Comparison of ENCODE assay signal across 25 mouse cellular contexts in genomic region chr7:130659129-130659528, GRCm38 (mm10).
"Had no signal": no experiment of that assay in that cellular context is flagged by ENCODE, and none has a peak within 500 bp of the region (broad histone marks: within the 10 kb centered on the region; RNA-seq: fewer than 3 reads in every experiment).

No protein-coding gene starts in this region.

- H3K4me2 ChIP-seq: heart, embryonic 13.5 days; heart, embryonic 15.5 days; hindbrain, embryonic 12.5 days; hindbrain, embryonic 14.5 days; kidney, embryonic 15.5 days; limb, embryonic 13.5 days; limb, embryonic 15.5 days; liver, embryonic 12.5 days had no signal

- H3K4me3 ChIP-seq: heart, embryonic 13.5 days; heart, embryonic 15.5 days; hindbrain, embryonic 10.5 days; hindbrain, embryonic 12.5 days; kidney, embryonic 15.5 days; limb, embryonic 13.5 days; limb, embryonic 15.5 days; liver, embryonic 12.5 days had no signal

- DNase-seq: gastrocnemius, postnatal 10 days; gastrocnemius, postnatal 25 days; heart, adult 18-20 months; heart, postnatal 4 days; kidney, adult 11 months; kidney, adult 2 months; kidney, adult 9 months; kidney, postnatal 14 days; kidney, postnatal 36 days; layer of hippocampus, adult 9-11 months; layer of hippocampus, postnatal 36 days; left cerebral cortex, postnatal 4 days had no signal

- H3K9ac ChIP-seq: heart, embryonic 13.5 days; heart, embryonic 15.5 days; hindbrain, embryonic 12.5 days; hindbrain, embryonic 14.5 days; kidney, embryonic 15.5 days; limb, embryonic 13.5 days; limb, embryonic 15.5 days; liver, embryonic 12.5 days; liver, embryonic 14.5 days had no signal

- ATAC-seq: hindbrain, postnatal 0 days; intestine, embryonic 16.5 days; liver, embryonic 12.5 days had no signal

- H3K27ac ChIP-seq: hindbrain, embryonic 10.5 days; hindbrain, embryonic 12.5 days; hindbrain, embryonic 14.5 days; hindbrain, postnatal 0 days; kidney, embryonic 15.5 days; kidney, postnatal 0 days; limb, embryonic 13.5 days; limb, embryonic 15.5 days; liver, embryonic 12.5 days; liver, embryonic 14.5 days had no signal

- H3K27me3 ChIP-seq: heart, embryonic 13.5 days; heart, embryonic 15.5 days; hindbrain, embryonic 12.5 days; kidney, embryonic 15.5 days; limb, embryonic 13.5 days; limb, embryonic 15.5 days; liver, embryonic 12.5 days had no signal

- H3K36me3 ChIP-seq: hindbrain, embryonic 12.5 days had no signal

- H3K9me3 ChIP-seq: heart, embryonic 15.5 days; hindbrain, embryonic 12.5 days; kidney, embryonic 15.5 days; limb, embryonic 15.5 days; liver, embryonic 12.5 days had no signal
